Mouse (Mus musculus) hindbrain, embryonic 15.5 days (tissue): ENCODE results near the gene Phf14. TPM values are rescaled to one million over a fixed set of nuclear protein-coding genes. Genes with fewer than 3 reads are reported as not detected.

Experiments
- ATAC-seq: fragments of 200-750 bp; cut with Nextera tagmentation; 2 replicates; pipeline ENCODE4 v1.8.0; 2017; ENCODE audit warnings: low read depth, moderate number of reproducible peaks, moderate TSS enrichment; ENCODE audit not compliant: low FRiP score
- H3K27ac ChIP-seq: fragments of 300-500 bp; sonication (generic); replicated peaks from 2 replicates; pipeline ENCODE4 v1.5.1; 2015; ENCODE audit warnings: mild to moderate bottlenecking, inconsistent platforms
- H3K27me3 ChIP-seq: fragments of 300-500 bp; sonication (generic); 2 replicates; pipeline ENCODE4 v1.6.1; 2015; ENCODE audit warnings: control low read depth, inconsistent platforms
- H3K36me3 ChIP-seq: fragments of 300-500 bp; sonication (generic); 2 replicates; pipeline ENCODE4 v1.6.1; 2015; ENCODE audit warnings: control low read depth, inconsistent platforms
- H3K4me1 ChIP-seq: fragments of 300-500 bp; sonication (generic); replicated peaks from 2 replicates; pipeline ENCODE4 v1.6.1; 2015; ENCODE audit warnings: control low read depth, inconsistent platforms
- H3K4me2 ChIP-seq: fragments of 300-500 bp; sonication (generic); 2 replicates; pipeline ENCODE4 v1.6.1; 2015; ENCODE audit warnings: moderate library complexity, mild to moderate bottlenecking, inconsistent platforms
- H3K4me3 ChIP-seq: fragments of 300-500 bp; sonication (generic); 2 replicates; pipeline ENCODE4 v1.5.1; 2015; ENCODE audit warnings: mild to moderate bottlenecking, inconsistent platforms
- H3K9ac ChIP-seq: fragments of 300-500 bp; sonication (generic); 2 replicates; pipeline ENCODE4 v1.6.1; 2015; ENCODE audit warnings: inconsistent platforms
- H3K9me3 ChIP-seq: fragments of 300-500 bp; sonication (generic); 2 replicates; pipeline ENCODE4 v1.6.1; 2016; ENCODE audit warnings: control low read depth, inconsistent platforms
- WGBS: fragments of 180-500 bp; shearing (Covaris S2); methylation state at CpG from one replicate; pipeline ENCODE4 v1.1.7; 2015; 5-methylcytosine and 5-hydroxymethylcytosine counted together
- polyA plus RNA-seq: library from polyadenylated mRNA; unstranded; fragments of >200 nt; fragmentation: Nextera tagmentation; extraction: Ambion mirVana; gene quantifications from 2 replicates; pipeline ENCODE4 v1.2.1, GENCODE M21; 2015

Phf14 gene
- polyA plus RNA-seq, 1 experiment from 2014 or later, result 82.0 TPM

DNA sequence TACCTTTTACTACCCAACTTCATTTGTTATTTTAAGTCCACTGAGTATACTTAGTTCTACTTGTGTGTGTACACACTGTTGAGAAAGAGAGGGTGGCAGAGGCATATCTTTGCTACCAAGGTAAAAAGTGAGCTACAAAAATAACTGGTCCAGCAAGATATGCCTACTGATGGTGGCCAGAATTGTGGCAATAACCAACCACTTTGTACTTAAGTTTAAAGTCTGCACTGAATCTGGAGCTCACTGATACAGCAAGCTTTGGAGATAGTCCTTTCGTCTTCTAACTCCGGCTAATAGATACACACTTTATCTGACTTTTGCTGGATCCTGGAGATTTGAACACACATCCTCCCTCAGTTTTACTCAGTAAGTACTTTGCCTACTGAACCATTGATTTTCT lies 115.8 kb downstream of the Phf14 start:
- no peak for ATAC-seq
- Histone ChIP-seq H3K27me3 (no peaks in the 10 kb centered on the region), H3K4me1 (no peaks in the 10 kb centered on the region), H3K4me3 (no peak overlapping the region), H3K27ac (no peak overlapping the region), H3K9ac (no peak overlapping the region), H3K36me3 (0 out of 2 replicates have a peak, but pooled peaks cover 9% of the 10 kb centered on the region), H3K4me2 (no peak overlapping the region), H3K9me3 (no peaks in the 10 kb centered on the region)
- WGBS, result 100% methylated on average over 2 of the region's 2 CpGs

DNA sequence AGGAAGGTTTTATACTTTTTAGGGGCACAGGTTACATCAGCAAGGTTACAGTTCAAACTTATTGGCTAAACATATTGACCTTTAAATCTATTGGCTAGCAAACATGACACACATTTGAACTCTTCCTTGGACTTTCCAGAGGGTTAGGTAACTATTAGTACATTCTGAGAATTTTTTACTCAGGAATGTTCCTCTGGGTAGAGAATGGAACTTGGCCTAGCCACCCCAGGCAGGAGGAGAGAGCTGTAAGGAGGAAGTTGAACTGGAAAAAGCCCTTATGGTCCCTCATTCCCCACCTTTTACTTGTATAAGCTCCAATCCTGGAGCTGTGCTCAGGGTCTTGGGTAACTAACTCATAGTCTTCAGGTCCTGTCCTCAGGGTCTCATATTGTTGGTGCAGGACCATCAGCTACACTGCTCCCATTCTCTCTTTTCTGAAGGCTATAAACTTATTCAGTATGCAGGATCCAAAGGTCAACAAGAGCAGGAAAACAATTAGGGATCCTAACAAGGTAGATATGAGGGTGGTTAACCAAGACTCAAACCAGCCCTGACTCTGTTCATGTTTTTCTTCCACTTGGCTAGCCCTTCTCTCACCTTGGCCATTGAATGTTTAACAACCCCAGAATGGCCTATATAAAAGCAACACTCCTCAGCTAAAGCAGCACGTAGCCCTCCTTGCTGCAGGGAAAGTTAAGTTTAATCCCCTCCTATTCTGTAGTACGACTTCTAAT lies 119.4 kb downstream of the Phf14 start:
- H3K36me3 ChIP-seq, result peaks cover 6% of the 10 kb centered on the region
- no peak overlapping the region for H3K9ac ChIP-seq
- ATAC-seq, result no peak
- no peaks in the 10 kb centered on the region for H3K27me3 ChIP-seq
- H3K9me3 ChIP-seq, result no peaks in the 10 kb centered on the region
- no peak overlapping the region for H3K4me2 ChIP-seq
- no peak overlapping the region for H3K4me3 ChIP-seq
- H3K4me1 ChIP-seq, result no peaks in the 10 kb centered on the region
- 74% methylated on average over 2 of the region's 2 CpGs for WGBS
- H3K27ac ChIP-seq, result no peak overlapping the region

- no peak for ATAC-seq
- Histone ChIP-seq H3K27me3 (no peaks in the 10 kb centered on the region), H3K27ac (no peak overlapping the region), H3K4me3 (no peak overlapping the region), H3K9me3 (no peaks in the 10 kb centered on the region), H3K9ac (no peak overlapping the region), H3K4me2 (no peak overlapping the region), H3K36me3 (peaks cover 5% of the 10 kb centered on the region), H3K4me1 (no peaks in the 10 kb centered on the region)
- 47% methylated on average over 4 of the region's 4 CpGs for WGBS
Measured at GRCm38 (mm10) chr6:12034561-12034960, 127.0 kb downstream of the Phf14 start.

GRCm38 (mm10) chr6:12038268-12038667 lies 130.7 kb downstream of the Phf14 start:
- Histone ChIP-seq H3K27me3 (no peaks in the 10 kb centered on the region), H3K9ac (no peak overlapping the region), H3K9me3 (no peaks in the 10 kb centered on the region), H3K27ac (no peak overlapping the region), H3K4me3 (no peak overlapping the region), H3K36me3 (peaks cover 3% of the 10 kb centered on the region; the same call in 1 of the 2 replicates), H3K4me2 (no peak overlapping the region), H3K4me1 (no peaks in the 10 kb centered on the region)
- ATAC-seq, result no peak
- WGBS, result 81% methylated on average over 7 of the region's 7 CpGs

GRCm38 (mm10) chr6:12052884-12053283 lies 145.3 kb downstream of the Phf14 start:
- no peaks in the 10 kb centered on the region for H3K4me1 ChIP-seq
- no peaks in the 10 kb centered on the region for H3K27me3 ChIP-seq
- no peak overlapping the region for H3K27ac ChIP-seq
- no peaks in the 10 kb centered on the region for H3K9me3 ChIP-seq
- no peak overlapping the region for H3K9ac ChIP-seq
- ATAC-seq, result no peak
- 70% methylated on average over 2 of the region's 2 CpGs for WGBS
- no peak overlapping the region for H3K4me2 ChIP-seq
- H3K36me3 ChIP-seq, result peaks cover 5% of the 10 kb centered on the region
- H3K4me3 ChIP-seq, result no peak overlapping the region

- H3K27me3 ChIP-seq, result no peaks in the 10 kb centered on the region
- WGBS, result 55% methylated on average over 3 of the region's 3 CpGs
- no peak overlapping the region for H3K9ac ChIP-seq
- H3K4me3 ChIP-seq, result no peak overlapping the region
- H3K27ac ChIP-seq, result no peak overlapping the region
- H3K4me2 ChIP-seq, result no peak overlapping the region
- H3K4me1 ChIP-seq, result no peaks in the 10 kb centered on the region
- ATAC-seq, result no peak
- no peaks in the 10 kb centered on the region for H3K9me3 ChIP-seq
- no peaks in the 10 kb centered on the region for H3K36me3 ChIP-seq
Measured at GRCm38 (mm10) chr6:12054149-12054548, 146.5 kb downstream of the Phf14 start.

- Histone ChIP-seq H3K4me3 (no peak overlapping the region), H3K36me3 (0 out of 2 replicates have a peak, but pooled peaks cover 3% of the 10 kb centered on the region), H3K9me3 (no peaks in the 10 kb centered on the region), H3K9ac (no peak overlapping the region), H3K4me1 (no peaks in the 10 kb centered on the region), H3K27me3 (no peaks in the 10 kb centered on the region), H3K4me2 (no peak overlapping the region), H3K27ac (no peak overlapping the region)
- WGBS, result 67% methylated on average over 5 of the region's 5 CpGs
- ATAC-seq, result no peak
Measured at GRCm38 (mm10) chr6:12058717-12059116, 151.1 kb downstream of the Phf14 start.

DNA sequence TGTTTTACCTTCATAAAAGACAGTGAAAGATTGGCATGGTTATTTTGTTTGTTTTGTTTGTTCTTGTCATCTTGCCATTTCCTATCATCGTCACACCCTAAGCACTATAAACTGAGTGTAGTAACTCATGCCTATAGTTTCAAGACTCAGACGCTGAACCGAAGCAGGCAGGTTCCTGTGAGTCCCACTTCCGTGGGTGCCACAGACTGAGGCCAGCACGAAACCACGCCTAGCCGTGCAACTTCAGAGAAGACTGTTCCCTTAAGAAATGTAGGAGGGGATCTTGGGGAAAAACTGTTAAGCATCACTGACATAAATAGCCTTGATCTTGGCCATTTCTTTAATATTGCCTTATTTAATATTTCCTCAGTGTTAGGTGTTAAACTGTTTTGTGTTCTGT lies 152.4 kb downstream of the Phf14 start:
- Histone ChIP-seq H3K9ac (no peak overlapping the region), H3K4me1 (no peaks in the 10 kb centered on the region), H3K27me3 (no peaks in the 10 kb centered on the region), H3K27ac (no peak overlapping the region), H3K36me3 (peaks cover 3% of the 10 kb centered on the region; the same call in 1 of the 2 replicates), H3K4me3 (no peak overlapping the region), H3K4me2 (no peak overlapping the region), H3K9me3 (no peaks in the 10 kb centered on the region)
- WGBS, result 94% methylated on average over 7 of the region's 7 CpGs
- no peak for ATAC-seq

GRCm38 (mm10) chr6:12060452-12061140 lies 153.0 kb downstream of the Phf14 start:
- H3K27ac ChIP-seq, result no peak overlapping the region
- ATAC-seq, result no peak
- no peaks in the 10 kb centered on the region for H3K9me3 ChIP-seq
- peaks cover 3% of the 10 kb centered on the region; the same call in 1 of the 2 replicates for H3K36me3 ChIP-seq
- no peak overlapping the region for H3K4me2 ChIP-seq
- no peaks in the 10 kb centered on the region for H3K27me3 ChIP-seq
- 92% methylated on average over 9 of the region's 9 CpGs for WGBS
- no peaks in the 10 kb centered on the region for H3K4me1 ChIP-seq
- no peak overlapping the region for H3K4me3 ChIP-seq
- H3K9ac ChIP-seq, result no peak overlapping the region

DNA sequence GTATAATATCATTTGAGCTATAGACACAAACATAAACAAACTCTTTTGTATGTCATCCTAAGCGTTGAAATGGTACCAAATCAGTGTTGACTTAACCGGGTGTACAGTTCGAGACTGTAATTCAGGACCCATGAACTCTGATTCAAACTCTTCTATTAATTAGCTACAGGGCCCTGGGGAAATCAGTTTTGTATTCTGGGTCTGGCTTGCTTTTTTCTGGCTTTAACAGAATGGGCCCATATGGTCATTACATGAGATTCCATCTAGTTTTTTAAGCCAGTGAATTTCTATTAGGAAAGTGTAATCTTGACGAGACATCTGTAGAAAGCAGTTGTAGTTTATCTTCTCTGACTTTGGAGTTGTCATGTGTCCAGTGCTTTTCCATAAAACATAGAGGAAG lies 160.3 kb downstream of the Phf14 start:
- WGBS, result 54% methylated on average over 4 of the region's 4 CpGs
- Histone ChIP-seq H3K9me3 (no peaks in the 10 kb centered on the region), H3K36me3 (no peaks in the 10 kb centered on the region; the same call in 1 of the 2 replicates), H3K9ac (no peak overlapping the region), H3K27ac (no peak overlapping the region), H3K4me2 (no peak overlapping the region), H3K4me3 (no peak overlapping the region), H3K27me3 (no peaks in the 10 kb centered on the region), H3K4me1 (no peaks in the 10 kb centered on the region)
- ATAC-seq, result no peak

DNA sequence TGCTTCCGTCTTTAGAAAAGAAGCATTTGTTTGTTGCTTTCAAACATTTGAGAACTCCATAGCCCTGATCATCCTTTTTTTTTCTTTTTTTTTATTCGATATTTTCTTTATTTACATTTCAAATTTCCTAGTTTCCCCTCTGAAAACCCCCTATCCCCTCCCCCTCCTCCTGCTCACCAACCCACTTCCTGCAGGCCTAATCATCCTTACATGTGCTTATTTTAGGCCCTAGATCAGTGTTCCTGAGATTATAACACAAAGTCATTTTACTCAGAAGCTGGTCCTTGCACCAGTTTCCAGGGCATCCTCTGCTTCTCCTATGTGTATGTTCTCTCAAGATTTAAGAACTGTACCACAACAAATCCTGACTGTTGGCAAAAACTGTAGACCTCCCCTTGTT lies 161.7 kb downstream of the Phf14 start:
- no peak overlapping the region for H3K9ac ChIP-seq
- H3K36me3 ChIP-seq, result no peaks in the 10 kb centered on the region; the same call in 1 of the 2 replicates
- H3K27ac ChIP-seq, result no peak overlapping the region
- no peaks in the 10 kb centered on the region for H3K4me1 ChIP-seq
- 87% methylated on average over 2 of the region's 2 CpGs for WGBS
- H3K27me3 ChIP-seq, result no peaks in the 10 kb centered on the region
- ATAC-seq, result no peak
- no peaks in the 10 kb centered on the region for H3K9me3 ChIP-seq
- no peak overlapping the region for H3K4me2 ChIP-seq
- H3K4me3 ChIP-seq, result no peak overlapping the region

DNA sequence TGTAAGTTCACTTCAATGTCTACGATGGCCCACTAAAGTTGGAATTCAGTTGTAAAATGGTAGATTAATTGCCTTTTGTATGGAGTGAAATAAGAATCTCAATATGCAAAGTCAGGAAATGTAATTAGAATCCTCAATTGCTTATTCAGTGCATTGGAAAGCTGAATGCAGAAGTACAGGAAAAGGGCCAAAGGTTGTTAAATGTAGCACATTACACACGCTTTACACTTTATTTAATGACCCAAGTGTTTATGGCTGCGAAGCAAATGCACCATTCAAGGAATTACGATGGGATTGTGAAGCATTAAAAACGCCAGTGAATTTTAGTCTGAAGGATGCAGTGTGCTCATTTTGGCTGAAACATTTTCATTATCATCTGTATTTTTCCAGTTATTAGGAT lies 167.0 kb downstream of the Phf14 start:
- Histone ChIP-seq H3K4me1 (peaks cover 6% of the 10 kb centered on the region; the same call in 1 of the 2 replicates), H3K27me3 (no peaks in the 10 kb centered on the region), H3K9ac (no peak overlapping the region), H3K4me2 (no peak overlapping the region), H3K9me3 (no peaks in the 10 kb centered on the region), H3K4me3 (no peak overlapping the region), H3K27ac (no peak overlapping the region), H3K36me3 (no peaks in the 10 kb centered on the region)
- ATAC-seq, result no peak
- WGBS, result 73% methylated on average over 5 of the region's 5 CpGs
